Mouse (Mus musculus) brain, embryonic 14.5 days (tissue): ENCODE results near the gene Sap30.
"Not testable (repeated sequence)": the region's sequence is repeated elsewhere in the genome, so short reads cannot be mapped to it uniquely, and the experiment has no call there.

Experiments
- CTCF ChIP-seq: fragments of 200-500 bp; IDR thresholded peaks from 2 replicates; pipeline ENCODE4 v1.5.1; 2012; ENCODE audit warnings: inconsistent platforms, mild to moderate bottlenecking, moderate library complexity, borderline replicate concordance; ENCODE audit not compliant: insufficient read depth, insufficient read length; ENCODE audit errors: extremely low read depth
- POLR2A ChIP-seq: fragments of 200-500 bp; IDR thresholded peaks from 2 replicates; pipeline ENCODE4 v1.6.1; 2012; ENCODE audit warnings: mild to moderate bottlenecking, inconsistent platforms, borderline replicate concordance; ENCODE audit not compliant: poor library complexity, insufficient read depth, insufficient read length, severe bottlenecking; ENCODE audit errors: extremely low read depth

DNA sequence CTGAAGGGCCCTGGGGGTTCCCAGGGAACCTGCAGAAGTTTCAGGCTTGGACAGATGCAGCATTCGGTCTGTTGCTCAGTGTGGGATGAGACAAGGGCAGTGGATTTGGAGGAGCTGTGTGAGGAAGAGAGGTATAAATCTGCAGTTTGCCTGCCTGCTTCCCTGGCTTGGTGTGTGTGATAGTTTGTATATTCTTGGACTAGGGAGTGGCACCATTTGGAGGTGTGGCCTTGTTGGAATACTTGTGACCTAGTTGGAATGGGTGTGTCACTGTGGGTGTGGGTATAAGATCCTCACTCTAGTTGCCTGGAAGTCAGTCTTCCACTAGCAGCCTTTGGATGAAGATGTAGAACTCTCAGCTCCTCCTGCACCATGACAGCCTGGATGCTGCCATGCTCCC lies 17.8 kb upstream of the Sap30 start:
- TF ChIP-seq CTCF, POLR2A: not testable (repeated sequence)
